Mouse (Mus musculus) lung, embryonic 16.5 days (tissue): ENCODE results near the gene Hsd17b1. TPM values are rescaled to one million over a fixed set of nuclear protein-coding genes. Genes with fewer than 3 reads are reported as not detected.

ENCODE experiments used
- ATAC-seq: fragments of 200-750 bp; cut with Nextera tagmentation; 2 replicates; pipeline ENCODE4 v1.8.0; 2017; ENCODE audit warnings: low read depth, mild to moderate bottlenecking, moderate library complexity
- H3K27ac ChIP-seq: fragments of 300-500 bp; sonication (generic); 2 replicates; pipeline ENCODE4 v1.5.1; 2014; ENCODE audit warnings: mild to moderate bottlenecking, control low read depth, low read length
- H3K27me3 ChIP-seq: fragments of 300-500 bp; sonication (generic); 2 replicates; pipeline ENCODE4 v1.6.1; 2014; ENCODE audit warnings: low read depth, low read length, mixed read lengths; ENCODE audit not compliant: control insufficient read depth, insufficient read depth
- H3K36me3 ChIP-seq: fragments of 300-500 bp; sonication (generic); 2 replicates; pipeline ENCODE4 v1.6.1; 2014; ENCODE audit warnings: low read length; ENCODE audit not compliant: control insufficient read depth, insufficient read depth
- H3K4me1 ChIP-seq: fragments of 300-500 bp; sonication (generic); replicated peaks from 2 replicates; pipeline ENCODE4 v1.6.1; 2014; ENCODE audit warnings: low read length, mixed read lengths; ENCODE audit not compliant: control insufficient read depth, insufficient read depth
- H3K4me2 ChIP-seq: fragments of 300-500 bp; sonication (generic); 2 replicates; pipeline ENCODE4 v1.6.1; 2014; ENCODE audit warnings: low read depth, low read length, control low read depth
- H3K4me3 ChIP-seq: fragments of 300-500 bp; sonication (generic); 2 replicates; pipeline ENCODE4 v1.5.1; 2014; ENCODE audit warnings: mild to moderate bottlenecking, low read length, control low read depth
- H3K9ac ChIP-seq: fragments of 300-500 bp; sonication (generic); 2 replicates; pipeline ENCODE4 v1.6.1; 2014; ENCODE audit warnings: low read length, control low read depth
- H3K9me3 ChIP-seq: fragments of 300-500 bp; sonication (generic); 2 replicates; pipeline ENCODE4 v1.6.1; 2016; ENCODE audit warnings: low read length; ENCODE audit not compliant: control insufficient read depth
- WGBS: fragments of 180-500 bp; shearing (Covaris S2); extraction: QIAGEN DNeasy Blood & Tissue Kit; methylation state at CpG from one replicate; pipeline ENCODE4 v1.1.7; 2014; 5-methylcytosine and 5-hydroxymethylcytosine counted together
- polyA plus RNA-seq: library from polyadenylated mRNA; unstranded; fragments of >200 nt; fragmentation: Nextera tagmentation; extraction: Ambion mirVana; gene quantifications from 2 replicates; pipeline ENCODE4 v1.2.1, GENCODE M21; 2015

Gene Hsd17b1
- polyA plus RNA-seq, 1 experiment from 2014 or later: 0.19 TPM

- peaks cover 54% of the 10 kb centered on the region for H3K4me1 ChIP-seq
- no peak overlapping the region for H3K4me3 ChIP-seq
- H3K27ac ChIP-seq: peak overlapping the region; percentile 95
- H3K36me3 ChIP-seq: no peaks in the 10 kb centered on the region
- no peak for ATAC-seq
- H3K4me2 ChIP-seq: no peak overlapping the region
- no peaks in the 10 kb centered on the region for H3K9me3 ChIP-seq
- peak overlapping the region; percentile 8; the same call in 1 of the 2 replicates for H3K9ac ChIP-seq
- no peaks in the 10 kb centered on the region for H3K27me3 ChIP-seq
- WGBS: 66% methylated on average over 4 of the region's 4 CpGs
Observed at GRCm38 (mm10) chr11:101064462-101064861, 13.7 kb upstream of the Hsd17b1 start.

- Histone ChIP-seq H3K9ac (no peak overlapping the region), H3K27me3 (no peaks in the 10 kb centered on the region), H3K9me3 (no peaks in the 10 kb centered on the region), H3K27ac (no peak overlapping the region; the same call in 1 of the 2 replicates), H3K4me2 (no peak overlapping the region), H3K4me1 (peaks cover 51% of the 10 kb centered on the region), H3K36me3 (no peaks in the 10 kb centered on the region), H3K4me3 (no peak overlapping the region)
- WGBS: 89% methylated on average over 9 of the region's 9 CpGs
- no peak for ATAC-seq
Observed at GRCm38 (mm10) chr11:101065002-101065401, 13.2 kb upstream of the Hsd17b1 start.

GRCm38 (mm10) chr11:101066549-101067412, 11.4 kb upstream of the Hsd17b1 start:
- Histone ChIP-seq H3K27ac (peak overlapping the region; percentile 72), H3K4me1 (peaks cover 48% of the 10 kb centered on the region), H3K9ac (peak overlapping the region; percentile 29; the same call in 1 of the 2 replicates), H3K36me3 (no peaks in the 10 kb centered on the region), H3K4me2 (peak overlapping the region; percentile 50), H3K27me3 (no peaks in the 10 kb centered on the region), H3K4me3 (peak overlapping the region; percentile 27), H3K9me3 (no peaks in the 10 kb centered on the region)
- no peak for ATAC-seq
- 16% methylated on average over 18 of the region's 18 CpGs for WGBS

- Histone ChIP-seq H3K9ac (peak within 1 kb of the TSS; percentile 86), H3K36me3 (no peaks in the 10 kb centered on the region), H3K27ac (peak within 1 kb of the TSS; percentile 39; the same call in 1 of the 2 replicates), H3K4me2 (peak within 1 kb of the TSS; percentile 99), H3K27me3 (no peaks in the 10 kb centered on the region), H3K4me3 (peak within 1 kb of the TSS; percentile 84), H3K4me1 (peaks cover 21% of the 10 kb centered on the region), H3K9me3 (no peaks in the 10 kb centered on the region)
- WGBS: 3% methylated on average over 35 of the region's 35 CpGs
- peak; percentile 89 for ATAC-seq
Observed at GRCm38 (mm10) chr11:101069391-101070188, 8.6 kb upstream of the Hsd17b1 start, which contains the start of gene Naglu. Naglu (plus strand) TSS chr11:101070012.

- Histone ChIP-seq H3K27me3 (no peaks in the 10 kb centered on the region), H3K9ac (peak overlapping the region; percentile 86), H3K4me3 (peak overlapping the region; percentile 84), H3K36me3 (no peaks in the 10 kb centered on the region), H3K9me3 (no peaks in the 10 kb centered on the region), H3K27ac (peak overlapping the region; percentile 39; the same call in 1 of the 2 replicates), H3K4me1 (peaks cover 20% of the 10 kb centered on the region), H3K4me2 (peak overlapping the region; percentile 99)
- WGBS: 0% methylated on average over 29 of the region's 36 CpGs
- peak; percentile 57 for ATAC-seq
Observed at GRCm38 (mm10) chr11:101070189-101070527, 8.1 kb upstream of the Hsd17b1 start.

GRCm38 (mm10) chr11:101070987-101071386, 7.2 kb upstream of the Hsd17b1 start:
- H3K36me3 ChIP-seq: no peaks in the 10 kb centered on the region
- no peaks in the 10 kb centered on the region for H3K9me3 ChIP-seq
- H3K4me2 ChIP-seq: peak overlapping the region; percentile 99; the same call in 1 of the 2 replicates
- H3K27me3 ChIP-seq: no peaks in the 10 kb centered on the region
- no peak for ATAC-seq
- H3K4me1 ChIP-seq: peaks cover 20% of the 10 kb centered on the region
- H3K9ac ChIP-seq: peak overlapping the region; percentile 86; the same call in 1 of the 2 replicates
- no peak overlapping the region for H3K4me3 ChIP-seq
- 70% methylated on average over 6 of the region's 6 CpGs for WGBS
- no peak overlapping the region for H3K27ac ChIP-seq

GRCm38 (mm10) chr11:101071810-101072428, 6.3 kb upstream of the Hsd17b1 start:
- H3K9me3 ChIP-seq: no peaks in the 10 kb centered on the region
- ATAC-seq: no peak
- no peak overlapping the region for H3K4me2 ChIP-seq
- no peak overlapping the region for H3K27ac ChIP-seq
- peaks cover 13% of the 10 kb centered on the region for H3K4me1 ChIP-seq
- H3K9ac ChIP-seq: no peak overlapping the region; the same call in 1 of the 2 replicates
- no peak overlapping the region for H3K4me3 ChIP-seq
- WGBS: 70% methylated on average over 14 of the region's 14 CpGs
- H3K27me3 ChIP-seq: no peaks in the 10 kb centered on the region
- no peaks in the 10 kb centered on the region for H3K36me3 ChIP-seq

- H3K27me3 ChIP-seq: peaks cover 39% of the 10 kb centered on the region
- H3K4me1 ChIP-seq: peaks cover 12% of the 10 kb centered on the region
- H3K4me2 ChIP-seq: 0 out of 2 replicates have a peak overlapping the region, but pooled peaks have one; percentile 17
- no peak overlapping the region for H3K27ac ChIP-seq
- no peak for ATAC-seq
- H3K9me3 ChIP-seq: no peaks in the 10 kb centered on the region
- no peaks in the 10 kb centered on the region for H3K36me3 ChIP-seq
- WGBS: 3% methylated on average over 27 of the region's 27 CpGs
- peak overlapping the region; percentile 8; the same call in 1 of the 2 replicates for H3K4me3 ChIP-seq
- no peak overlapping the region for H3K9ac ChIP-seq
Observed at GRCm38 (mm10) chr11:101079746-101080145, 1.5 kb downstream of the Hsd17b1 start.
